Mouse (Mus musculus): ENCODE measurements at regions not wholly inside any gene's neighbourhood (a gene's known extent, or its start where the extent isn't known, plus 50 kb on each side); places are given as distances from the start of the nearest gene placed in this dataset.

DNA sequence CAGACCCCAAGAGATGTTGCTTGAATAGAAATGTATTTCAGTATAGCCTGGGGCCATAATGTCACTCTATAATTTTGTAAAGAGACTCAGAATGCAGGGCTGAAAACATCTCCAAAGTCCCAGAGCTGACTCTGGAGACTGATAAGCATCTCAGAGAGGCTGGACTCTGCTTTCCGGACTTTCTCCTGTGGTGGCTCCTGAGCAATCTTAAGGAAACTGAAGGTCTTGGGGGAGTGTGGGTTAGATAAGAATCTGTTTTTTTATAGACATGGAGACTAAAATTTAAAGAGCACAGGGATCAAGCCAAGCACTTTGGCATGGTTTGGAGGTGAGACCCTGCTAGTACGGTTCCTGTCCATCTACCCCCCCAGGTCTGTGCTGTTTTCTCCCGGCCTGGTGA, 92.7 kb upstream of the Mbip start:
- no peaks in the 10 kb centered on the region for H3K36me3 ChIP-seq (ENCODE audit: insufficient read depth, low read length)
- no peaks in the 10 kb centered on the region for H3K4me1 ChIP-seq (ENCODE audit: insufficient read depth, low read length)
- H3K27me3 ChIP-seq (ENCODE audit: insufficient read depth, low read length), result no peaks in the 10 kb centered on the region
- H3K4me2 ChIP-seq (ENCODE audit: low read depth, low read length, poor library complexity, severe bottlenecking), result no peak overlapping the region
- 91% methylated on average over 3 of the region's 3 CpGs for WGBS
- DNase-seq (ENCODE audit: low spot score), result no peak
- H3K27ac ChIP-seq (ENCODE audit: low read depth, low read length), result no peak overlapping the region
- no peaks in the 10 kb centered on the region for H3K9me3 ChIP-seq (ENCODE audit: low read length)
- no peak for TF ChIP-seq CTCF (IDR thresholded peaks at IDR 0.05)
- H3K9ac ChIP-seq (replicated peaks; ENCODE audit: low read length, poor library complexity, severe bottlenecking), result no peak overlapping the region
- H3K4me3 ChIP-seq (ENCODE audit: low read depth, low read length), result no peak overlapping the region
- no peak for ATAC-seq (ENCODE audit: low FRiP score)

DNA sequence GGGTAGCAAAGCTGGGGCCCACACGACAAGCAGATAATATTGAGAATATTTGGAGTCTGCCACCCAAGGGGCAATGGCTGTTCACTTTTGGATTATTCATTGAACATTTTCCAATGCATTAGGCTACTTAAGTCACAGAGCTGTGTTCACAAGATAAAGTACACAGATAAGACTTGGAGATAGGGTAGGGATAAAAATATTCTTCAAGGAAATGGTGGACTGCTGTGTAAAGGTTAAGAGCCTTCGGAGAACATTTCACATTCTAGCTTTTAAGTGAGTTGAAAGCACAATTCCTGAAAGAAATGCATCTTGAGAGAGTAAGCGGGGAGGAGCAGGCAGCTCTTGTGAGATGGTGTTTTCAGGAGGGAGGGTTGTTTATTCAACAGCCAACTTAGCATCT, 92.3 kb upstream of the Mbip start:
- Histone ChIP-seq H3K9me3 (ENCODE audit: low read length) (no peaks in the 10 kb centered on the region), H3K4me2 (ENCODE audit: low read depth, low read length, poor library complexity, severe bottlenecking) (no peak overlapping the region), H3K36me3 (ENCODE audit: insufficient read depth, low read length) (no peaks in the 10 kb centered on the region), H3K27me3 (ENCODE audit: insufficient read depth, low read length) (no peaks in the 10 kb centered on the region), H3K9ac (replicated peaks; ENCODE audit: low read length, poor library complexity, severe bottlenecking) (no peak overlapping the region), H3K27ac (ENCODE audit: low read depth, low read length) (no peak overlapping the region), H3K4me3 (ENCODE audit: low read depth, low read length) (no peak overlapping the region), H3K4me1 (ENCODE audit: insufficient read depth, low read length) (no peaks in the 10 kb centered on the region)
- DNase-seq (ENCODE audit: low spot score), result no peak
- TF ChIP-seq CTCF (IDR thresholded peaks at IDR 0.05), result no peak
- ATAC-seq (ENCODE audit: low FRiP score), result no peak
- 88% methylated on average over 3 of the region's 3 CpGs for WGBS

DNA sequence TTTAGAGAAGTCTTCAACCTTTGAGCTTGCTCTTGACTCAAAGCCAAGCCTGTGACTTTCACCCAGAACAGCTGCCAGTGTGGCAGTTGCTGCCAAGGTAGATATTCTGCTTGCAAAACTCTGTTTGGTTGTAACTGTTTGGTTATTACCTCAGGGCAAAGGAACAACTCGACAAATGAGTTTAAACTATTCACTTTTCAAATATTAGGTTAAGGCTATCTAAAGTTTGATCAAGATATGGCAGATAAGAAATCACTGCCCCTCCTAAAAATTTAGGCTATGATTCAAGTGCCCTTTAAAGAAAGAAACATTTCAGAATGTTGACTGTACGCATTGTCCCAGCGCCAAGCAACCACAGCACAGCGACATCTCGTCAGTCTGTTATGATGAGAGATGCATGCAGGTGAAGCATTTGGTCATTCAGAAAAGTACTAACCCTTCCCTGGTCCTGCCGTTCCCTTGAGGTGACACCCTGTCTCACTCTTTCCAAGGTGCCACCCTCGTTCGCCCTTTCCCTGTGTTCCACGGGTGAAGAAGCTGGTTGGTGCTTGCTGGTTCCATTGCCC, 81.1 kb upstream of the Mbip start:
- H3K4me3 ChIP-seq (ENCODE audit: low read depth, low read length), result no peak overlapping the region
- H3K9ac ChIP-seq (replicated peaks; ENCODE audit: low read length, poor library complexity, severe bottlenecking), result no peak overlapping the region
- no peak overlapping the region for H3K4me2 ChIP-seq (ENCODE audit: low read depth, low read length, poor library complexity, severe bottlenecking)
- no peak for TF ChIP-seq CTCF (IDR thresholded peaks at IDR 0.05)
- no peaks in the 10 kb centered on the region for H3K4me1 ChIP-seq (ENCODE audit: insufficient read depth, low read length)
- H3K9me3 ChIP-seq (ENCODE audit: low read length), result no peaks in the 10 kb centered on the region
- WGBS, result 89% methylated on average over 9 of the region's 9 CpGs
- DNase-seq (ENCODE audit: low spot score), result no peak
- no peaks in the 10 kb centered on the region for H3K36me3 ChIP-seq (ENCODE audit: insufficient read depth, low read length)
- no peaks in the 10 kb centered on the region for H3K27me3 ChIP-seq (ENCODE audit: insufficient read depth, low read length)
- H3K27ac ChIP-seq (ENCODE audit: low read depth, low read length), result no peak overlapping the region
- ATAC-seq (ENCODE audit: low FRiP score), result no peak

DNA sequence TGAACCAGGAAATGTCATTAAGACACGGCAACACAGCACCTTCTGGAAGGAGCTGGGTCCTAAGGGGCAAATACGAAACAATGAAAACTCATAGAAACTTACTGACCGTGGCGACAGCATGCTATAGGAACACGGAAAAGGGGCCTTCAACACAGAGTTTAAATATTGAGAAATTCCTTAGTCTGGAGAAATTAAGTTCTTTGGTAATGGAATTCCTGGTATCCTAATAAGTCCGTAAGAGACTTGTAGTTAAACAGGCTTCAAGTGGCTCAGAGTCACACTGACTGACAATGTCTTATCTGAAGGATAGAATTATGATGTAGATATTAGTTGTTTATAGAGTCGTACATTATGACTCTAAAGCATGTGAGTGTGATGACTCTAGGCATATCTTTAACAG, 70.4 kb upstream of the Mbip start:
- no peak overlapping the region for H3K4me3 ChIP-seq (ENCODE audit: low read depth, low read length)
- 89% methylated on average over 7 of the region's 7 CpGs for WGBS
- no peak for DNase-seq (ENCODE audit: low spot score)
- H3K4me1 ChIP-seq (ENCODE audit: insufficient read depth, low read length), result no peaks in the 10 kb centered on the region
- no peak overlapping the region for H3K4me2 ChIP-seq (ENCODE audit: low read depth, low read length, poor library complexity, severe bottlenecking)
- H3K9ac ChIP-seq (replicated peaks; ENCODE audit: low read length, poor library complexity, severe bottlenecking), result no peak overlapping the region
- no peaks in the 10 kb centered on the region; the same call in 1 of the 2 replicates for H3K27me3 ChIP-seq (ENCODE audit: insufficient read depth, low read length)
- TF ChIP-seq CTCF (IDR thresholded peaks at IDR 0.05), result no peak
- no peaks in the 10 kb centered on the region for H3K9me3 ChIP-seq (ENCODE audit: low read length)
- H3K36me3 ChIP-seq (ENCODE audit: insufficient read depth, low read length), result no peaks in the 10 kb centered on the region
- no peak for ATAC-seq (ENCODE audit: low FRiP score)
- no peak overlapping the region for H3K27ac ChIP-seq (ENCODE audit: low read depth, low read length)

DNA sequence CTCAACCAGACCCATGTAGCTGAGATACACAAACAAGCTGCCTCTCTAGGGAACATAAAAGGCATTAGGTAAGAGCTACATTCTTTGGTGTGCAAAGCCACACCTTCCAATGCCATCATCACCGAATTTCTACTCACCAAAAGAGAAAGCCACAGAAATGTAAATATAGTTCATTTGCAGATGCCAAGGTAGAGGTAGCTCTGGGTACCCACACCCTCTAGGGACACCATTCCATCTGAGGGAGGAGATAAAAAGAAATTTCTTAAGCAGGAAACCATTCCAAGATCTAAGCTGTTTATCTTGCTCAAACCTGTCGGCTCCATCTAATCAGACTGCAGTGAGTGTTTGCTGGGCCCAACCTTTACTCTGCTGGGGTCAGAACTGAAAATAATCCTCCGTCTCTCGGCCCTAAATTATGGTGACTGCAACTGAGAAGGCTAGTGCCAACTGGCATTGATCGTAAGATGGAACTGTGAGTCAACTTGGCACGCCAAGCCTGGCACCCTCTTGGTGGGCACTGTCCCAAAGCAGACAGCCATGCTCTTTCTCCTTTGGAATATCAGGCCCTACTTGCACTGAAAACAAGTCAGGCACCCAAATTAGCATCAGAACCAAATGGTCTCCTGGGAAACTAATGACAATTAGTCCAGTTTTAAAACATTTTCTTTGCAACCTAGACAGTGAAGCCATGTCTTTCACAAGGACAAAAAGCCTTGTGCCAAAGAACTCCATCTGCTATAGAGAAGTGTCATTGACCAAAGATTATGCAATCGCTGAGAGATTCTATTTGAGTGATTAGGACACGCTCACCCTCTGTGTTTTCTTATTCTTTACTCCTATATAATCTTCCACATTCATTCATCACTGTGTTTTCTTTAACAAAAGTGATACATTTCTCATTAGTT, 69.4 kb upstream of the Mbip start:
- 69% methylated on average over 8 of the region's 8 CpGs for WGBS
- H3K36me3 ChIP-seq (ENCODE audit: insufficient read depth, low read length), result no peaks in the 10 kb centered on the region
- H3K4me3 ChIP-seq (ENCODE audit: low read depth, low read length), result no peak overlapping the region
- ATAC-seq (ENCODE audit: low FRiP score) (peak; percentile 66), DNase-seq (ENCODE audit: low spot score) (peak; percentile 83)
- H3K4me1 ChIP-seq (ENCODE audit: insufficient read depth, low read length), result no peaks in the 10 kb centered on the region
- no peak overlapping the region for H3K27ac ChIP-seq (ENCODE audit: low read depth, low read length)
- no peaks in the 10 kb centered on the region for H3K9me3 ChIP-seq (ENCODE audit: low read length)
- H3K27me3 ChIP-seq (ENCODE audit: insufficient read depth, low read length), result no peaks in the 10 kb centered on the region; the same call in 1 of the 2 replicates
- H3K4me2 ChIP-seq (ENCODE audit: low read depth, low read length, poor library complexity, severe bottlenecking), result no peak overlapping the region
- no peak for TF ChIP-seq CTCF (IDR thresholded peaks at IDR 0.05)
- no peak overlapping the region for H3K9ac ChIP-seq (replicated peaks; ENCODE audit: low read length, poor library complexity, severe bottlenecking)

DNA sequence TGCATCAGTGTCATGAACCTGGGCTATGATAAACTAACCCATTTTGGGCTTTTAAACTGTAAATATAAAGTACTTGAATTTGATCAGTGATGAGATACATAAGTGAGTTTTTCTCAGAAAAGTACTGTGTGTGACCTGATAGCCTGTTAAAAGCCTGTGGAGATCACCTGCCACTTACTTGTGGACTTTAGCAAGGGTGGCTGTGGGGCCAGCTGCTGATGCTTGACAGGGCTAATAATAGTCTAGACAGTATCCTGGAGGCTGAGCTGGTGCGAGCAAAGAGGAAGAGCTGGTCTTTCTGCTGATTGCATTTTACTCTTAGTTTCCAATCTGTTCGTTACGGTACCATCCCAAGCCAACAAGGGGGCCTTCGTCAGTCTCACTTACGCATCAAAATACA, 60.0 kb upstream of the Mbip start:
- H3K27ac ChIP-seq (ENCODE audit: low read depth, low read length), result no peak overlapping the region
- WGBS, result 87% methylated on average over 5 of the region's 5 CpGs

More for the DNA sequence above, 60.0 kb upstream of the Mbip start:
- no peak for DNase-seq (ENCODE audit: low spot score)
- no peak for TF ChIP-seq CTCF (IDR thresholded peaks at IDR 0.05)
- ATAC-seq (ENCODE audit: low FRiP score), result no peak
- Histone ChIP-seq H3K9ac (replicated peaks; ENCODE audit: low read length, poor library complexity, severe bottlenecking) (no peak overlapping the region), H3K4me1 (ENCODE audit: insufficient read depth, low read length) (no peaks in the 10 kb centered on the region), H3K36me3 (ENCODE audit: insufficient read depth, low read length) (no peaks in the 10 kb centered on the region), H3K4me3 (ENCODE audit: low read depth, low read length) (no peak overlapping the region), H3K9me3 (ENCODE audit: low read length) (no peaks in the 10 kb centered on the region), H3K27me3 (ENCODE audit: insufficient read depth, low read length) (no peaks in the 10 kb centered on the region), H3K4me2 (ENCODE audit: low read depth, low read length, poor library complexity, severe bottlenecking) (no peak overlapping the region)

Measured in midbrain, postnatal 0 days (tissue).